Mouse (Mus musculus): ENCODE measurements around the gene Stat2.

DNA sequence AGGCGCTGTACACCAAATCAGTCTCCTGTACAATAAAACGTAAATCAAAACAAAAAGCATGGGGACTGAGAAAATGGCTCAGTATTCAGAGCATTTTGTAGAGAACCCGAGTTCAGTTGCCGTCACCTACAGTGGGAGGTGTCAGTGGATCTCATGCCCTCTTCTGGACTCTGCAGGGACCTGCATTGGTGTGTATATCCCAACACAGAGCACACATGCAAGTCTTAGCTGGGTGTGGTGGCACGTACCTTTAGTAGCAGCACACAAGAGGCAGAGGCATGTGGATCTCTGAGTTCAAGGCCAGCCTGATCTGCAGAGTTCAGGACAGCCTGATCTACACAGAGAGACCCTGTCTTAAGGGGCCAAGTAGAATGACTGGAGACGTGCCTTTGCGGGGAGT, 39.3 kb downstream of the Stat2 start:
- TF ChIP-seq CTCF (IDR thresholded peaks at IDR 0.05; ENCODE audit: control insufficient read depth, insufficient read depth, insufficient read length) (no peak), CEBPB (IDR thresholded peaks at IDR 0.05; ENCODE audit: low read depth) (no peak), USF1 (IDR thresholded peaks at IDR 0.05; ENCODE audit: low read depth) (no peak), MYOG (IDR thresholded peaks at IDR 0.05; ENCODE audit: control insufficient read depth, extremely low read depth, insufficient read length) (no peak), MAX (IDR thresholded peaks at IDR 0.05) (no peak), FOSL1 (IDR thresholded peaks at IDR 0.05; ENCODE audit: insufficient read depth, low read length, poor library complexity, severe bottlenecking) (no peak)

All from C2C12 (cell line).